8 mouse cellular contexts compared by ENCODE assay signal in genomic region chr9:108832390-108833108, GRCm38 (mm10). TPM values are rescaled to one million over a fixed set of nuclear protein-coding genes. Genes with fewer than 3 reads are reported as not detected.
DNase-seq lines count a peak whose midpoint lies in the region; ATAC-seq and TF ChIP-seq lines count a peak whose summit lies in the region.

No protein-coding gene starts in this region.

- no peaks in the 10 kb centered on the region for H3K36me3 ChIP-seq in embryonic facial prominence, embryonic 11.5 days (replicated peaks; ENCODE audit: control insufficient read depth, insufficient read depth, low read depth, low read length)
- no peaks in the 10 kb centered on the region for H3K36me3 ChIP-seq in intestine, postnatal 0 days (ENCODE audit: control insufficient read depth, insufficient read depth)
- no peaks in the 10 kb centered on the region for H3K36me3 ChIP-seq in limb, embryonic 10.5 days
- H3K36me3 ChIP-seq in midbrain, embryonic 11.5 days (ENCODE audit: control insufficient read depth, insufficient read depth, low read length), result no peaks in the 10 kb centered on the region; the same call in 1 of the 2 replicates

- peak; percentile 93 for ATAC-seq in embryonic facial prominence, embryonic 11.5 days (replicated peaks; ENCODE audit: insufficient number of reproducible peaks, low FRiP score, low TSS enrichment, low read depth)
- ATAC-seq in granulocyte monocyte progenitor cell, adult 5-6 weeks (replicated peaks; ENCODE audit: poor library complexity, severe bottlenecking), result peak; percentile 78
- ATAC-seq in intestine, postnatal 0 days, result peak; percentile 97
- peak; percentile 97 for ATAC-seq in midbrain, embryonic 11.5 days (ENCODE audit: low FRiP score)

- peak overlapping the region; percentile 35 for H3K4me3 ChIP-seq in embryonic facial prominence, embryonic 11.5 days (ENCODE audit: low read depth, low read length)
- peak overlapping the region; percentile 43 for H3K4me3 ChIP-seq in intestine, postnatal 0 days (ENCODE audit: low read depth, low read length)
- H3K4me3 ChIP-seq in limb, embryonic 10.5 days, result peak overlapping the region; percentile 61
- H3K4me3 ChIP-seq in midbrain, embryonic 11.5 days (ENCODE audit: low read depth, low read length), result peak overlapping the region; percentile 38

- H3K9ac ChIP-seq in embryonic facial prominence, embryonic 11.5 days (replicated peaks; ENCODE audit: low read length), result no peak overlapping the region
- no peak overlapping the region for H3K9ac ChIP-seq in intestine, postnatal 0 days (ENCODE audit: low read depth, low read length)
- no peak overlapping the region for H3K9ac ChIP-seq in midbrain, embryonic 11.5 days (ENCODE audit: low read length)

- TF ChIP-seq CTCF in intestine, postnatal 0 days (IDR thresholded peaks at IDR 0.05; ENCODE audit: low read depth), result no peak

- H3K4me2 ChIP-seq in embryonic facial prominence, embryonic 11.5 days (ENCODE audit: low read depth, low read length), result peak overlapping the region; percentile 86
- peak overlapping the region; percentile 96 for H3K4me2 ChIP-seq in intestine, postnatal 0 days (replicated peaks; ENCODE audit: low read depth)
- H3K4me2 ChIP-seq in midbrain, embryonic 11.5 days, result peak overlapping the region; percentile 88

- no peaks in the 10 kb centered on the region for H3K9me3 ChIP-seq in embryonic facial prominence, embryonic 11.5 days (replicated peaks; ENCODE audit: control insufficient read depth, low read length)
- no peaks in the 10 kb centered on the region for H3K9me3 ChIP-seq in intestine, postnatal 0 days (ENCODE audit: control insufficient read depth)
- no peaks in the 10 kb centered on the region for H3K9me3 ChIP-seq in limb, embryonic 10.5 days (replicated peaks)
- no peaks in the 10 kb centered on the region for H3K9me3 ChIP-seq in midbrain, embryonic 11.5 days (ENCODE audit: control insufficient read depth, low read length)

- DNase-seq in adrenal gland, postnatal 14 days, result peak; percentile 95
- DNase-seq in embryonic facial prominence, embryonic 11.5 days (ENCODE audit: low spot score), result peak; percentile 95
- DNase-seq in limb, embryonic 10.5 days (ENCODE audit: low spot score), result peak; percentile 86
- DNase-seq in midbrain, embryonic 11.5 days (ENCODE audit: low spot score, missing footprints), result peak; percentile 97
- peak; percentile 56 to 78 for DNase-seq in right cerebral cortex, postnatal 36 days (ENCODE audit: low spot score in 2 of 2)
- peak; percentile 84 to 89 for DNase-seq in urinary bladder, postnatal 4 days (ENCODE audit: low spot score in 2 of 2)

- peaks cover 5% of the 10 kb centered on the region; the same call in 1 of the 2 replicates for H3K4me1 ChIP-seq in embryonic facial prominence, embryonic 11.5 days (ENCODE audit: control insufficient read depth, insufficient read depth, low read length)
- H3K4me1 ChIP-seq in intestine, postnatal 0 days (replicated peaks; ENCODE audit: control insufficient read depth, insufficient read depth, low read length), result peaks cover 9% of the 10 kb centered on the region; the same call in 1 of the 2 replicates
- H3K4me1 ChIP-seq in limb, embryonic 10.5 days, result peaks cover 20% of the 10 kb centered on the region
- peaks cover 19% of the 10 kb centered on the region for H3K4me1 ChIP-seq in midbrain, embryonic 11.5 days (ENCODE audit: control insufficient read depth, insufficient read depth, low read length)

- H3K27me3 ChIP-seq in embryonic facial prominence, embryonic 11.5 days (ENCODE audit: control insufficient read depth, insufficient read depth, low read length), result peaks cover 25% of the 10 kb centered on the region
- H3K27me3 ChIP-seq in intestine, postnatal 0 days (replicated peaks; ENCODE audit: control insufficient read depth, insufficient read depth, low read length), result peaks cover 52% of the 10 kb centered on the region
- H3K27me3 ChIP-seq in limb, embryonic 10.5 days (ENCODE audit: low read depth, poor library complexity, severe bottlenecking), result peaks cover 71% of the 10 kb centered on the region
- H3K27me3 ChIP-seq in midbrain, embryonic 11.5 days (ENCODE audit: control insufficient read depth, insufficient read depth, low read length), result peaks cover 35% of the 10 kb centered on the region

- WGBS in embryonic facial prominence, embryonic 11.5 days, result 7% methylated on average over 42 of the region's 46 CpGs
- 5% methylated on average over 46 of the region's 46 CpGs for WGBS in intestine, postnatal 0 days
- 8% methylated on average over 46 of the region's 46 CpGs for WGBS in limb, embryonic 10.5 days
- 7% methylated on average over 40 of the region's 46 CpGs for WGBS in midbrain, embryonic 11.5 days

- no peak overlapping the region for H3K27ac ChIP-seq in embryonic facial prominence, embryonic 11.5 days (replicated peaks; ENCODE audit: low read depth, low read length)
- no peak overlapping the region for H3K27ac ChIP-seq in intestine, postnatal 0 days (ENCODE audit: low read depth, low read length)
- H3K27ac ChIP-seq in limb, embryonic 10.5 days, result no peak overlapping the region
- H3K27ac ChIP-seq in midbrain, embryonic 11.5 days (ENCODE audit: low read depth, low read length), result no peak overlapping the region

RNA-seq across cellular contexts. Expression of gene Celsr3, which starts 6.4 kb away (rescaled TPM):
- total RNA-seq in adrenal gland, postnatal 14 days (2021), result 3.9 and 4.9 TPM in 2 replicates
- 1.0 and 1.2 TPM in 2 replicates for polyA plus RNA-seq in embryonic facial prominence, embryonic 11.5 days (2014; fragmentation: Nextera tagmentation; extraction: Ambion mirVana)
- 6.7 and 10.2 TPM in 2 replicates for total RNA-seq in granulocyte monocyte progenitor cell, adult 5-6 weeks (2014; fragmentation: Nextera tagmentation)
- total RNA-seq in granulocyte monocyte progenitor cell, adult 5-6 weeks (2017), result 0.99 and 2.2 TPM in 2 replicates
- polyA plus RNA-seq in intestine, postnatal 0 days (2015; fragmentation: Nextera tagmentation; extraction: Ambion mirVana), result 0.40 and 0.93 TPM in 2 replicates
- polyA plus RNA-seq in limb, embryonic 10.5 days (2016; fragmentation: Nextera tagmentation; extraction: Ambion mirVana), result 0.06 and 0.14 TPM in 2 replicates
- 5.4 and 6.4 TPM in 2 replicates for polyA plus RNA-seq in midbrain, embryonic 11.5 days (2014; fragmentation: Nextera tagmentation; extraction: Ambion mirVana)

RNA-seq across cellular contexts. Expression of gene Slc26a6, which starts 20.5 kb away (rescaled TPM):
- total RNA-seq in adrenal gland, postnatal 14 days (2021), result 8.4 and 13.3 TPM in 2 replicates
- polyA plus RNA-seq in embryonic facial prominence, embryonic 11.5 days (2014; fragmentation: Nextera tagmentation; extraction: Ambion mirVana), result 14.5 and 15.5 TPM in 2 replicates
- 4.7 and 18.3 TPM in 2 replicates for total RNA-seq in granulocyte monocyte progenitor cell, adult 5-6 weeks (2014; fragmentation: Nextera tagmentation)
- 1.5 and 3.5 TPM in 2 replicates for total RNA-seq in granulocyte monocyte progenitor cell, adult 5-6 weeks (2017)
- polyA plus RNA-seq in intestine, postnatal 0 days (2015; fragmentation: Nextera tagmentation; extraction: Ambion mirVana), result 70.8 and 99.5 TPM in 2 replicates
- 9.7 and 13.7 TPM in 2 replicates for polyA plus RNA-seq in limb, embryonic 10.5 days (2016; fragmentation: Nextera tagmentation; extraction: Ambion mirVana)
- polyA plus RNA-seq in midbrain, embryonic 11.5 days (2014; fragmentation: Nextera tagmentation; extraction: Ambion mirVana), result 7.5 and 8.0 TPM in 2 replicates

RNA-seq across cellular contexts. Expression of gene Nckipsd, which starts 24.4 kb away (rescaled TPM):
- total RNA-seq in adrenal gland, postnatal 14 days (2021), result 9.2 and 11.4 TPM in 2 replicates
- polyA plus RNA-seq in embryonic facial prominence, embryonic 11.5 days (2014; fragmentation: Nextera tagmentation; extraction: Ambion mirVana), result 9.1 and 12.1 TPM in 2 replicates
- total RNA-seq in granulocyte monocyte progenitor cell, adult 5-6 weeks (2014; fragmentation: Nextera tagmentation), result 12.2 and 12.8 TPM in 2 replicates
- total RNA-seq in granulocyte monocyte progenitor cell, adult 5-6 weeks (2017), result 4.9 and 9.1 TPM in 2 replicates
- 5.4 and 6.8 TPM in 2 replicates for polyA plus RNA-seq in intestine, postnatal 0 days (2015; fragmentation: Nextera tagmentation; extraction: Ambion mirVana)
- polyA plus RNA-seq in limb, embryonic 10.5 days (2016; fragmentation: Nextera tagmentation; extraction: Ambion mirVana), result 13.0 and 21.0 TPM in 2 replicates
- 8.3 and 9.2 TPM in 2 replicates for polyA plus RNA-seq in midbrain, embryonic 11.5 days (2014; fragmentation: Nextera tagmentation; extraction: Ambion mirVana)

RNA-seq across cellular contexts. Expression of gene Ip6k2, which starts 49.0 kb away (rescaled TPM):
- 71.0 and 78.2 TPM in 2 replicates for total RNA-seq in adrenal gland, postnatal 14 days (2021)
- polyA plus RNA-seq in embryonic facial prominence, embryonic 11.5 days (2014; fragmentation: Nextera tagmentation; extraction: Ambion mirVana), result 113 and 118 TPM in 2 replicates
- 24.3 and 25.5 TPM in 2 replicates for total RNA-seq in granulocyte monocyte progenitor cell, adult 5-6 weeks (2014; fragmentation: Nextera tagmentation)
- 34.4 and 35.8 TPM in 2 replicates for total RNA-seq in granulocyte monocyte progenitor cell, adult 5-6 weeks (2017)
- polyA plus RNA-seq in intestine, postnatal 0 days (2015; fragmentation: Nextera tagmentation; extraction: Ambion mirVana), result 28.1 and 31.4 TPM in 2 replicates
- 93.9 and 121 TPM in 2 replicates for polyA plus RNA-seq in limb, embryonic 10.5 days (2016; fragmentation: Nextera tagmentation; extraction: Ambion mirVana)
- 104 and 109 TPM in 2 replicates for polyA plus RNA-seq in midbrain, embryonic 11.5 days (2014; fragmentation: Nextera tagmentation; extraction: Ambion mirVana)
